Comparison of ENCODE assay signal across 8 mouse cellular contexts in the genomic region with DNA sequence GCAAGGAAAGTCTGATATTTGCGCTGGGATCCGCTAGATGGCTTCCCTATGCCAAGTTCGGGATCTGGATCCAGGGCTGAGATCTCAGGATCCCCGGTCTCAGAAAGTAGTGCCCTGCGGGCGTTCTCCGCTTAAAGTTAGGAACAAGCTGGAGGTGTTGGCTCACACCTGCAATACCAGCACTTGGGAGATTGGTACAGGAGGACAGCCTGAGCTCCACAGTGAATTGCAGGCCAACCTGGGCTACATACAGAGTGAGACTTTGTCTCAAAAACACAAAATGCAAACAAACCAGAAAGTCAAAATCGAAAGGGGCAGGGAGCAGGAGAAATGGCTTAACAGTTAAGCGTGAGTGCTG. TPM values are rescaled to one million over a fixed set of nuclear protein-coding genes. Genes with fewer than 3 reads are reported as not detected.
A peak's percentile ranks its signal among the peaks of the same experiment; 100 is the strongest.
DNase-seq lines count a peak whose midpoint lies in the region; ATAC-seq and TF ChIP-seq lines count a peak whose summit lies in the region.

No protein-coding gene starts in this region.

- H3K4me2 ChIP-seq in limb, embryonic 15.5 days, result peak overlapping the region; percentile 96
- H3K4me2 ChIP-seq in stomach, embryonic 16.5 days (ENCODE audit: low read depth, low read length), result peak overlapping the region; percentile 90

- no peak for TF ChIP-seq POLR2A in cerebellum, adult 2 months (IDR thresholded peaks at IDR 0.05; ENCODE audit: borderline replicate concordance, insufficient read depth, low read length)

- no peaks in the 10 kb centered on the region for H3K36me3 ChIP-seq in megakaryocyte, embryonic 14.5 days (replicated peaks; ENCODE audit: low read length)
- no peaks in the 10 kb centered on the region for H3K36me3 ChIP-seq in limb, embryonic 15.5 days
- H3K36me3 ChIP-seq in stomach, embryonic 16.5 days (ENCODE audit: control insufficient read depth, insufficient read depth, low read length), result no peaks in the 10 kb centered on the region

- H3K9ac ChIP-seq in limb, embryonic 15.5 days, result peak overlapping the region; percentile 40
- peak overlapping the region; percentile 64 for H3K9ac ChIP-seq in stomach, embryonic 16.5 days (ENCODE audit: low read length)

- H3K4me1 ChIP-seq in cerebellum, adult 2 months (ENCODE audit: control insufficient read depth, insufficient read depth, low read length), result peaks cover 4% of the 10 kb centered on the region; the same call in 1 of the 2 replicates
- H3K4me1 ChIP-seq in megakaryocyte, embryonic 14.5 days, result peaks cover 29% of the 10 kb centered on the region
- H3K4me1 ChIP-seq in limb, embryonic 15.5 days, result peaks cover 15% of the 10 kb centered on the region
- no peaks in the 10 kb centered on the region for H3K4me1 ChIP-seq in stomach, embryonic 16.5 days (ENCODE audit: control insufficient read depth, insufficient read depth, low read length)

- no peak for ATAC-seq in megakaryocyte, adult 5-6 weeks (ENCODE audit: poor library complexity, severe bottlenecking)
- ATAC-seq in limb, embryonic 15.5 days (ENCODE audit: insufficient number of reproducible peaks, low FRiP score, low TSS enrichment, low read depth), result no peak
- no peak for ATAC-seq in stomach, embryonic 16.5 days (ENCODE audit: insufficient read depth, low FRiP score)
- no peak for ATAC-seq in erythroid progenitor cell, adult 5-6 weeks (replicated peaks; ENCODE audit: low FRiP score, poor library complexity, severe bottlenecking)

- peak overlapping the region; percentile 58 for H3K4me3 ChIP-seq in cerebellum, adult 2 months (replicated peaks; ENCODE audit: insufficient read depth, low read depth, low read length)
- peak overlapping the region; percentile 91 for H3K4me3 ChIP-seq in megakaryocyte, embryonic 14.5 days (replicated peaks)
- peak overlapping the region; percentile 55 for H3K4me3 ChIP-seq in limb, embryonic 15.5 days
- H3K4me3 ChIP-seq in stomach, embryonic 16.5 days (replicated peaks; ENCODE audit: low read length), result peak overlapping the region; percentile 51

- no peak for TF ChIP-seq CTCF in cerebellum, adult 2 months (IDR thresholded peaks at IDR 0.05; ENCODE audit: borderline replicate concordance, insufficient read depth, low read depth, low read length)

- DNase-seq in cerebellum, adult 2 months, result no peak
- no peak for DNase-seq in cerebellum, postnatal 14 days
- DNase-seq in retina, postnatal 1 day, result no peak

- WGBS in cerebellum, adult 2 months, result 12% methylated on average over 9 of the region's 9 CpGs
- 16% methylated on average over 9 of the region's 9 CpGs for WGBS in limb, embryonic 15.5 days
- WGBS in stomach, embryonic 16.5 days, result 15% methylated on average over 9 of the region's 9 CpGs

- H3K9me3 ChIP-seq in megakaryocyte, embryonic 14.5 days, result peaks cover 9% of the 10 kb centered on the region
- no peaks in the 10 kb centered on the region for H3K9me3 ChIP-seq in limb, embryonic 15.5 days
- 0 out of 2 replicates have a peak, but pooled peaks cover 5% of the 10 kb centered on the region for H3K9me3 ChIP-seq in stomach, embryonic 16.5 days (replicated peaks; ENCODE audit: control insufficient read depth, low read length)

- no peaks in the 10 kb centered on the region for H3K27me3 ChIP-seq in cerebellum, adult 2 months (ENCODE audit: control insufficient read depth, insufficient read depth, low read length)
- H3K27me3 ChIP-seq in megakaryocyte, embryonic 14.5 days (replicated peaks), result peaks cover 79% of the 10 kb centered on the region
- peaks cover 34% of the 10 kb centered on the region for H3K27me3 ChIP-seq in limb, embryonic 15.5 days
- peaks cover 30% of the 10 kb centered on the region for H3K27me3 ChIP-seq in stomach, embryonic 16.5 days (ENCODE audit: control insufficient read depth, insufficient read depth, low read length)

- peak overlapping the region; percentile 93 for H3K27ac ChIP-seq in cerebellum, adult 2 months (ENCODE audit: insufficient read depth, low read length)
- no peak overlapping the region for H3K27ac ChIP-seq in limb, embryonic 15.5 days
- no peak overlapping the region for H3K27ac ChIP-seq in stomach, embryonic 16.5 days (ENCODE audit: low read length)

RNA-seq across cellular contexts. Expression of gene Mmel1, which starts 12.9 kb away (rescaled TPM):
- polyA plus RNA-seq in cerebellum, adult 2 months (2012; rRNA removed), result 2.7 and 3.3 TPM in 2 replicates
- 1.2 TPM in 1 of 2 replicates, not detected in the other for polyA plus RNA-seq in megakaryocyte, embryonic 14.5 days (2012; ENCODE audit: insufficient read depth, low replicate concordance)
- 0.25 TPM in 1 of 2 replicates, not detected in the other for total RNA-seq in megakaryocyte, adult 5-6 weeks (2015)
- not detected in 2 replicates for total RNA-seq in megakaryocyte, adult 5-6 weeks (2017)
- polyA plus RNA-seq in limb, embryonic 15.5 days (2015; fragmentation: Nextera tagmentation; extraction: Ambion mirVana), result 0.20 and 0.23 TPM in 2 replicates
- 0.20 and 0.30 TPM in 2 replicates for polyA plus RNA-seq in stomach, embryonic 16.5 days (2015; fragmentation: Nextera tagmentation; extraction: Ambion mirVana)
- 5.9 and 10.1 TPM in 2 replicates for total RNA-seq in erythroid progenitor cell, adult 5-6 weeks (2015; ENCODE audit: low replicate concordance)
- 6.4 and 14.4 TPM in 2 replicates for total RNA-seq in erythroid progenitor cell, adult 5-6 weeks (2017; ENCODE audit: low replicate concordance)

RNA-seq across cellular contexts. Expression of gene Ttc34, which starts 19.2 kb away (rescaled TPM):
- 1.5 and 2.6 TPM in 2 replicates for polyA plus RNA-seq in cerebellum, adult 2 months (2012; rRNA removed)
- not detected in 2 replicates for polyA plus RNA-seq in megakaryocyte, embryonic 14.5 days (2012; ENCODE audit: insufficient read depth, low replicate concordance)
- not detected in 2 replicates for total RNA-seq in megakaryocyte, adult 5-6 weeks (2015)
- 0.07 TPM in 1 of 2 replicates, not detected in the other for total RNA-seq in megakaryocyte, adult 5-6 weeks (2017)
- polyA plus RNA-seq in limb, embryonic 15.5 days (2015; fragmentation: Nextera tagmentation; extraction: Ambion mirVana), result 0.12 and 0.27 TPM in 2 replicates
- 0.04 and 0.09 TPM in 2 replicates for polyA plus RNA-seq in stomach, embryonic 16.5 days (2015; fragmentation: Nextera tagmentation; extraction: Ambion mirVana)
- not detected in 2 replicates for total RNA-seq in erythroid progenitor cell, adult 5-6 weeks (2015; ENCODE audit: low replicate concordance)
- total RNA-seq in erythroid progenitor cell, adult 5-6 weeks (2017; ENCODE audit: low replicate concordance), result not detected in 2 replicates

RNA-seq across cellular contexts. Expression of gene Fam213b, which starts 42.5 kb away (rescaled TPM):
- 171 and 180 TPM in 2 replicates for polyA plus RNA-seq in cerebellum, adult 2 months (2012; rRNA removed)
- 13.1 TPM in 1 of 2 replicates, not detected in the other for polyA plus RNA-seq in megakaryocyte, embryonic 14.5 days (2012; ENCODE audit: insufficient read depth, low replicate concordance)
- total RNA-seq in megakaryocyte, adult 5-6 weeks (2015), result 8.8 and 9.1 TPM in 2 replicates
- 5.5 and 6.6 TPM in 2 replicates for total RNA-seq in megakaryocyte, adult 5-6 weeks (2017)
- 57.3 and 65.5 TPM in 2 replicates for polyA plus RNA-seq in limb, embryonic 15.5 days (2015; fragmentation: Nextera tagmentation; extraction: Ambion mirVana)
- polyA plus RNA-seq in stomach, embryonic 16.5 days (2015; fragmentation: Nextera tagmentation; extraction: Ambion mirVana), result 29.5 and 34.1 TPM in 2 replicates
- 2.5 and 13.7 TPM in 2 replicates for total RNA-seq in erythroid progenitor cell, adult 5-6 weeks (2015; ENCODE audit: low replicate concordance)
- total RNA-seq in erythroid progenitor cell, adult 5-6 weeks (2017; ENCODE audit: low replicate concordance), result 6.1 and 13.0 TPM in 2 replicates
